In genomic region chr10:113431155-113431554, GRCm38 (mm10) we compare ENCODE assay signal across 25 mouse cellular contexts.
DNase-seq lines count a peak whose midpoint lies in the region; ATAC-seq lines count a peak whose summit lies in the region.
"Had no signal": no experiment of that assay in that cellular context is flagged by ENCODE, and none has a peak within 500 bp of the region (broad histone marks: within the 10 kb centered on the region; RNA-seq: fewer than 3 reads in every experiment).

No protein-coding gene starts in this region.

- H3K4me3 ChIP-seq in limb, embryonic 11.5 days (ENCODE audit: low read depth, low read length) = no peak overlapping the region
- no peak overlapping the region for H3K4me3 ChIP-seq in limb, embryonic 10.5 days
- H3K4me3 ChIP-seq: embryonic facial prominence, embryonic 12.5 days; erythroblast, embryonic 14.5 days; forebrain, embryonic 12.5 days; forebrain, embryonic 15.5 days; hindbrain, embryonic 12.5 days; hindbrain, embryonic 15.5 days had no signal

- no peaks in the 10 kb centered on the region for H3K27me3 ChIP-seq in limb, embryonic 11.5 days (ENCODE audit: control insufficient read depth, insufficient read depth, low read length)
- H3K27me3 ChIP-seq in limb, embryonic 10.5 days (ENCODE audit: low read depth, poor library complexity, severe bottlenecking) = no peaks in the 10 kb centered on the region
- H3K27me3 ChIP-seq: CH12.LX; embryonic facial prominence, embryonic 12.5 days; forebrain, embryonic 12.5 days; forebrain, embryonic 15.5 days; hindbrain, embryonic 12.5 days; hindbrain, embryonic 15.5 days had no signal

- no peaks in the 10 kb centered on the region for H3K9me3 ChIP-seq in limb, embryonic 11.5 days (ENCODE audit: control insufficient read depth, low read length)
- H3K9me3 ChIP-seq in limb, embryonic 10.5 days (replicated peaks) = no peaks in the 10 kb centered on the region
- H3K9me3 ChIP-seq: embryonic facial prominence, embryonic 12.5 days; forebrain, embryonic 12.5 days; forebrain, embryonic 15.5 days; G1E; hindbrain, embryonic 12.5 days; hindbrain, embryonic 15.5 days had no signal

- peak; percentile 2 for DNase-seq in embryo, embryonic 10.5 days (ENCODE audit: low spot score)
- no peak for DNase-seq in embryo, embryonic 10 days (ENCODE audit: low spot score)
- no peak for DNase-seq in limb, embryonic 11.5 days (ENCODE audit: low spot score)
- no peak for DNase-seq in limb, embryonic 10.5 days (ENCODE audit: low spot score)
- peak; percentile 54 for DNase-seq in forelimb bud, embryonic 11.5 days (ENCODE audit: low read depth, low spot score)
- no peak for DNase-seq in cerebellum, adult 11 months
- DNase-seq: adrenal gland, postnatal 14 days; cerebellum, adult 11-12 months; cerebellum, adult 8-10 months; cerebellum, postnatal 10 days; gastrocnemius, postnatal 10 days; gastrocnemius, postnatal 36 days; heart, adult 11 months had no signal

- H3K4me2 ChIP-seq in limb, embryonic 11.5 days (ENCODE audit: low read depth, severe bottlenecking) = no peak overlapping the region
- H3K4me2 ChIP-seq: embryonic facial prominence, embryonic 12.5 days; forebrain, embryonic 12.5 days; forebrain, embryonic 15.5 days; heart, embryonic 11.5 days; hindbrain, embryonic 12.5 days; hindbrain, embryonic 15.5 days had no signal

- H3K36me3 ChIP-seq in limb, embryonic 11.5 days (ENCODE audit: control insufficient read depth, insufficient read depth, low read length) = no peaks in the 10 kb centered on the region
- H3K36me3 ChIP-seq in limb, embryonic 10.5 days = no peaks in the 10 kb centered on the region
- H3K36me3 ChIP-seq: embryonic facial prominence, embryonic 12.5 days; forebrain, embryonic 12.5 days; forebrain, embryonic 15.5 days; G1E; hindbrain, embryonic 12.5 days; hindbrain, embryonic 15.5 days had no signal

- no peaks in the 10 kb centered on the region for H3K4me1 ChIP-seq in limb, embryonic 11.5 days (ENCODE audit: control insufficient read depth, insufficient read depth, low read length)
- peaks cover 3% of the 10 kb centered on the region; the same call in 1 of the 2 replicates for H3K4me1 ChIP-seq in limb, embryonic 10.5 days
- H3K4me1 ChIP-seq: embryonic facial prominence, embryonic 12.5 days; forebrain, embryonic 12.5 days; forebrain, embryonic 15.5 days; hindbrain, embryonic 12.5 days; hindbrain, embryonic 15.5 days had no signal

- H3K27ac ChIP-seq in limb, embryonic 11.5 days (replicated peaks; ENCODE audit: low read depth, low read length) = no peak overlapping the region
- no peak overlapping the region for H3K27ac ChIP-seq in limb, embryonic 10.5 days
- H3K27ac ChIP-seq: embryonic facial prominence, embryonic 12.5 days; forebrain, embryonic 12.5 days; forebrain, embryonic 15.5 days; hindbrain, embryonic 12.5 days; hindbrain, embryonic 15.5 days had no signal

- no peak overlapping the region for H3K9ac ChIP-seq in limb, embryonic 11.5 days (ENCODE audit: low read length)
- H3K9ac ChIP-seq: embryonic facial prominence, embryonic 12.5 days; forebrain, embryonic 12.5 days; forebrain, embryonic 15.5 days; hindbrain, embryonic 12.5 days; hindbrain, embryonic 15.5 days had no signal

- WGBS in limb, embryonic 11.5 days = 51% methylated on average over 5 of the region's 5 CpGs
- 77% methylated on average over 5 of the region's 5 CpGs for WGBS in limb, embryonic 10.5 days

- peak; percentile 66; the same call in 1 of the 2 replicates for ATAC-seq in limb, embryonic 11.5 days (ENCODE audit: insufficient number of reproducible peaks, low FRiP score, low TSS enrichment, low read depth)
- no peak for ATAC-seq in granulocyte monocyte progenitor cell, adult 5-6 weeks (replicated peaks; ENCODE audit: poor library complexity, severe bottlenecking)
- ATAC-seq: forebrain, embryonic 15.5 days; intestine, postnatal 0 days; Patski had no signal

Comparison
In these comparisons a context has a peak if more than half of its experiments do, and no peak if none do; other contexts are left out.
1. DNase-seq: peak in embryo, embryonic 10.5 days (single experiment) and forelimb bud, embryonic 11.5 days (single experiment); none in embryo, embryonic 10 days (single experiment), limb, embryonic 11.5 days (single experiment), limb, embryonic 10.5 days (single experiment) and cerebellum, adult 11 months (single experiment).